9 mouse cellular contexts compared by ENCODE assay signal in the genomic region with DNA sequence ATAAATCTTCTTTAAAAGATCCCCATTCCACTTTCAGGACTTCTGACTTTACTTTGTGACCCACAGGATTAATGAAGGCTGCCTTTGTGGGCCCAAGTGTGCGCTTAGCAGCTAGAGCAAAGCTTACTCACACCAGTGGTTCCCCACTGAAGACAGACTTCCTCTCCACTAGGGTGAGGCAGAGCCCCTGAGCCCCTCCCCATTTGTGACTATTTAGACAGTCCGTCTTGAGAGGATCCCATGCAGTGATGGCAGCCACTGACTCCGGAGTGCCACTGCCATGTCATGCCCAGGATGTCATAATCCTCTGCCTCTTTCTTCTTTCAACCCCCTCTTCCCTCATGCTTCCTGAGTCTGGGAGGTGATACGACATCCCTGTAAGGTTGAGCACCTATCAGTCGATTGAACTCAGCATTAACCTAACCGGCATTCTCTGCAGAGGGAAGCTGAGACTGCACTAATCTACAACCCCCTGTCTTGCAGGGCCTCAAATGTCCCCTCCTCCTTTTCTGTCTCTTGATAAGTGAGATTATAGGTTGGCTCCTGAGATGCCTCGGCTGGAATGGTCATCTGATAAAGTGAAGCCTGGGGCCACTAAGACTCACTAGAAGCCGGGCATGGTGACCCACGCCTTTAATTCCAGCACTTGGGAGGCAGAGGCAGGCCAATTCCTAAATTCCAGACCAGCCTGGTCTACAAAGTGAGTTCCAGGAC. TPM values are rescaled to one million over a fixed set of nuclear protein-coding genes. Genes with fewer than 3 reads are reported as not detected.
A peak's percentile ranks its signal among the peaks of the same experiment; 100 is the strongest.
DNase-seq lines count a peak whose midpoint lies in the region; ATAC-seq and TF ChIP-seq lines count a peak whose summit lies in the region.
"Had no signal": no experiment of that assay in that cellular context is flagged by ENCODE, and none has a peak within 500 bp of the region (broad histone marks: within the 10 kb centered on the region; RNA-seq: fewer than 3 reads in every experiment).

No protein-coding gene starts in this region.

- TF ChIP-seq POLR2A in kidney, adult 2 months (IDR thresholded peaks at IDR 0.05; ENCODE audit: low read depth, low read length), result no peak

- peak overlapping the region; percentile 97 for H3K27ac ChIP-seq in kidney, adult 2 months (ENCODE audit: insufficient read depth, low read depth, low read length)
- peak overlapping the region; percentile 100 for H3K27ac ChIP-seq in embryonic facial prominence, embryonic 10.5 days (replicated peaks)
- peak overlapping the region; percentile 96 for H3K27ac ChIP-seq in liver, embryonic 11.5 days (ENCODE audit: low read depth, low read length)

- peak overlapping the region; percentile 100 for H3K9ac ChIP-seq in liver, embryonic 11.5 days (ENCODE audit: low read depth, low read length)

- no peak for DNase-seq in kidney, adult 2 months
- no peak for DNase-seq in kidney, adult 18-20 months
- peak; percentile 80 for DNase-seq in ES-CJ7 (ENCODE audit: low read depth, low spot score)
- DNase-seq in embryonic facial prominence, embryonic 10.5 days (ENCODE audit: low spot score), result no peak
- DNase-seq in liver, embryonic 11.5 days (ENCODE audit: low spot score), result peak; percentile 35
- DNase-seq in layer of hippocampus, postnatal 25 days (ENCODE audit: extremely low spot score in 1 of 2, low spot score in 1 of 2), result no peak
- no peak for DNase-seq in adrenal gland, adult 2 months
- DNase-seq: gastrocnemius, postnatal 14 days had no signal

- peaks cover 8% of the 10 kb centered on the region for H3K4me1 ChIP-seq in kidney, adult 2 months (ENCODE audit: control insufficient read depth, insufficient read depth, low read length)
- H3K4me1 ChIP-seq in embryonic facial prominence, embryonic 10.5 days, result peaks cover 40% of the 10 kb centered on the region
- peaks cover 13% of the 10 kb centered on the region for H3K4me1 ChIP-seq in liver, embryonic 11.5 days (replicated peaks; ENCODE audit: control insufficient read depth, insufficient read depth, low read length)

- TF ChIP-seq CTCF in kidney, adult 2 months (conservative IDR thresholded peaks at IDR 0.05; ENCODE audit: insufficient read depth, insufficient read length, low read depth, low read length), result no peak

- H3K4me2 ChIP-seq in liver, embryonic 11.5 days, result peak overlapping the region; percentile 90

- no peaks in the 10 kb centered on the region for H3K9me3 ChIP-seq in embryonic facial prominence, embryonic 10.5 days
- no peaks in the 10 kb centered on the region for H3K9me3 ChIP-seq in liver, embryonic 11.5 days (ENCODE audit: control insufficient read depth, low read length)

- WGBS in kidney, adult 2 months, result 82% methylated on average over 9 of the region's 9 CpGs
- WGBS in embryonic facial prominence, embryonic 10.5 days, result 77% methylated on average over 9 of the region's 9 CpGs
- 29% methylated on average over 9 of the region's 9 CpGs for WGBS in liver, embryonic 11.5 days

- no peak; the same call in 1 of the 2 replicates for ATAC-seq in liver, embryonic 11.5 days (replicated peaks; ENCODE audit: low FRiP score)
- no peak for ATAC-seq in inflammation-experienced regulatory T-cells, adult 6 months

- H3K4me3 ChIP-seq in kidney, adult 2 months (ENCODE audit: insufficient read depth, low read depth, low read length), result no peak overlapping the region
- H3K4me3 ChIP-seq in embryonic facial prominence, embryonic 10.5 days, result 0 out of 2 replicates have a peak overlapping the region, but pooled peaks have one; percentile 5
- peak overlapping the region; percentile 99; the same call in 1 of the 2 replicates for H3K4me3 ChIP-seq in liver, embryonic 11.5 days (ENCODE audit: low read depth, low read length)

- peaks cover 7% of the 10 kb centered on the region for H3K36me3 ChIP-seq in kidney, adult 2 months (ENCODE audit: control insufficient read depth, insufficient read depth, low read length)
- H3K36me3 ChIP-seq in embryonic facial prominence, embryonic 10.5 days (replicated peaks), result peaks cover 18% of the 10 kb centered on the region
- H3K36me3 ChIP-seq in liver, embryonic 11.5 days (ENCODE audit: control insufficient read depth, insufficient read depth, low read length), result peaks cover 3% of the 10 kb centered on the region; the same call in 1 of the 2 replicates

- H3K27me3 ChIP-seq in kidney, adult 2 months (replicated peaks; ENCODE audit: control insufficient read depth, insufficient read depth, low read length), result no peaks in the 10 kb centered on the region
- no peaks in the 10 kb centered on the region for H3K27me3 ChIP-seq in embryonic facial prominence, embryonic 10.5 days (replicated peaks; ENCODE audit: low read depth, poor library complexity, severe bottlenecking)
- no peaks in the 10 kb centered on the region for H3K27me3 ChIP-seq in liver, embryonic 11.5 days (replicated peaks; ENCODE audit: control insufficient read depth, insufficient read depth, low read length)

RNA-seq across cellular contexts. Expression of a gene that starts 2.4 kb away (rescaled TPM):
- polyA plus RNA-seq in kidney, adult 2 months (2012; rRNA removed), result 3,384 and 3,621 TPM in 2 replicates
- polyA plus RNA-seq in embryonic facial prominence, embryonic 10.5 days (2016; fragmentation: Nextera tagmentation; extraction: Ambion mirVana), result 3,691 and 4,038 TPM in 2 replicates
- 3,603 and 3,888 TPM in 2 replicates for polyA plus RNA-seq in liver, embryonic 11.5 days (2014; fragmentation: Nextera tagmentation; extraction: Ambion mirVana)
- 1,000 to 10,000 TPM; 2,114 to 2,470 TPM for total RNA-seq in layer of hippocampus, postnatal 25 days (2021)
- 1,000 to 10,000 TPM; 2,551 to 3,273 (median 2,898) TPM for polyA plus RNA-seq in inflammation-experienced regulatory T-cells, adult 6 months (2017; shearing (Covaris generic))
- 1,000 to 10,000 TPM; 1,424 to 4,193 TPM for total RNA-seq in adrenal gland, adult 2 months (2021)
- 1,414 and 2,267 TPM in 2 replicates for polyA plus RNA-seq in adrenal gland, adult 2 months (2012; rRNA removed)

Comparison
In these comparisons a context has a peak if more than half of its experiments do, and no peak if none do; other contexts are left out.
1. DNase-seq: peak in ES-CJ7 (single experiment) and liver, embryonic 11.5 days (single experiment); none in kidney, adult 2 months (single experiment), kidney, adult 18-20 months (single experiment), embryonic facial prominence, embryonic 10.5 days (single experiment), layer of hippocampus, postnatal 25 days (0 of 2) and adrenal gland, adult 2 months (single experiment).
2. Peak in every context shown above with its lines, with median percentiles within 50 percentile points of each other: H3K27ac ChIP-seq.